Mouse (Mus musculus) olfactory bulb, adult 2 months (tissue): ENCODE measurements around the gene 1190007I07Rik. TPM values are rescaled to one million over a fixed set of nuclear protein-coding genes. Genes with fewer than 3 reads are reported as not detected.

Experiments
- H3K27ac ChIP-seq: fragments of 200-500 bp; 2 replicates; pipeline ENCODE4 v1.5.1; 2012; ENCODE audit warnings: low read depth, low read length; ENCODE audit not compliant: insufficient read depth
- H3K4me1 ChIP-seq: fragments of 200-500 bp; 2 replicates; pipeline ENCODE4 v1.6.1; 2012; ENCODE audit warnings: low read length; ENCODE audit not compliant: control insufficient read depth, insufficient read depth
- H3K4me3 ChIP-seq: fragments of 200-500 bp; 2 replicates; pipeline ENCODE4 v1.5.1; 2012; ENCODE audit warnings: mild to moderate bottlenecking, low read depth, low read length, moderate library complexity; ENCODE audit not compliant: insufficient read depth
- CTCF ChIP-seq: fragments of 200-500 bp; IDR thresholded peaks from 2 replicates; pipeline ENCODE4 v1.5.1; 2012; ENCODE audit warnings: low read depth, mild to moderate bottlenecking, low read length, moderate library complexity; ENCODE audit not compliant: insufficient read depth
- POLR2A ChIP-seq: fragments of 200-500 bp; IDR thresholded peaks from 2 replicates; pipeline ENCODE4 v1.6.1; 2012; ENCODE audit warnings: mild to moderate bottlenecking, low read depth, low read length, moderate library complexity; ENCODE audit not compliant: insufficient read depth
- WGBS: fragments of 180-500 bp; shearing (Covaris S2); methylation state at CpG from one replicate; pipeline ENCODE4 v1.1.7; 2018; 5-methylcytosine and 5-hydroxymethylcytosine counted together
- polyA plus RNA-seq: library from polyadenylated mRNA; stranded (reverse); fragments of >200 nt; gene quantifications from 2 replicates; pipeline ENCODE4 v1.2.4, GENCODE M21; 2012; ENCODE audit warnings: low replicate concordance; ENCODE audit not compliant: missing spikeins, insufficient read depth, insufficient read length

1190007I07Rik gene
- polyA plus RNA-seq = not detected in 2 replicates

- TF ChIP-seq POLR2A (0 out of 2 replicates have a peak, but pooled peaks have one; percentile 22), CTCF (no peak)
- under 1% methylated on average over 55 of the region's 61 CpGs for WGBS
- H3K4me3 ChIP-seq = peak within 1 kb of the TSS; percentile 71
- no peaks in the 10 kb centered on the region for H3K4me1 ChIP-seq
- H3K27ac ChIP-seq = peak within 1 kb of the TSS; percentile 86
Measured at GRCm38 (mm10) chr10:82622671-82623552, at the start of gene 1190007I07Rik. 1190007I07Rik (minus strand) TSS chr10:82623228.

GRCm38 (mm10) chr10:82670205-82670604 is 47.2 kb upstream of the 1190007I07Rik start:
- Histone ChIP-seq H3K27ac (no peak overlapping the region), H3K4me3 (no peak overlapping the region), H3K4me1 (peaks cover 2% of the 10 kb centered on the region; the same call in 1 of the 2 replicates)
- WGBS = 87% methylated on average over 6 of the region's 6 CpGs
- TF ChIP-seq POLR2A (no peak), CTCF (no peak)

GRCm38 (mm10) chr10:82666436-82667234 is 43.6 kb upstream of the 1190007I07Rik start:
- Histone ChIP-seq H3K4me1 (peaks cover 2% of the 10 kb centered on the region; the same call in 1 of the 2 replicates), H3K27ac (no peak overlapping the region), H3K4me3 (peak overlapping the region; percentile 36)
- WGBS = 14% methylated on average over 22 of the region's 22 CpGs
- peak; percentile 60; the same call in 1 of the 2 replicates for TF ChIP-seq CTCF
- no peak for TF ChIP-seq POLR2A

- WGBS = 57% methylated on average over 3 of the region's 3 CpGs
- no peak overlapping the region for H3K4me3 ChIP-seq
- no peak overlapping the region for H3K27ac ChIP-seq
- TF ChIP-seq POLR2A (no peak), CTCF (no peak)
- peaks cover 2% of the 10 kb centered on the region; the same call in 1 of the 2 replicates for H3K4me1 ChIP-seq
Measured at GRCm38 (mm10) chr10:82665951-82666350, 42.9 kb upstream of the 1190007I07Rik start.

GRCm38 (mm10) chr10:82663289-82663688 is 40.3 kb upstream of the 1190007I07Rik start:
- H3K4me1 ChIP-seq = peaks cover 2% of the 10 kb centered on the region; the same call in 1 of the 2 replicates
- TF ChIP-seq CTCF (no peak), POLR2A (no peak)
- 89% methylated on average over 2 of the region's 2 CpGs for WGBS
- H3K4me3 ChIP-seq = no peak overlapping the region
- no peak overlapping the region for H3K27ac ChIP-seq

- no peak for TF ChIP-seq CTCF
- TF ChIP-seq POLR2A = no peak
- Histone ChIP-seq H3K27ac (no peak overlapping the region), H3K4me1 (peaks cover 2% of the 10 kb centered on the region; the same call in 1 of the 2 replicates), H3K4me3 (no peak overlapping the region)
- 73% methylated on average over 14 of the region's 14 CpGs for WGBS
Measured at GRCm38 (mm10) chr10:82662267-82662990, 39.4 kb upstream of the 1190007I07Rik start.

GRCm38 (mm10) chr10:82661820-82662219 is 38.8 kb upstream of the 1190007I07Rik start:
- Histone ChIP-seq H3K27ac (no peak overlapping the region), H3K4me3 (no peak overlapping the region), H3K4me1 (peaks cover 2% of the 10 kb centered on the region; the same call in 1 of the 2 replicates)
- TF ChIP-seq POLR2A (no peak), CTCF (no peak)
- WGBS = 62% methylated on average over 8 of the region's 8 CpGs

GRCm38 (mm10) chr10:82654581-82654980 is 31.6 kb upstream of the 1190007I07Rik start:
- no peak for TF ChIP-seq CTCF
- TF ChIP-seq POLR2A = no peak
- no peak overlapping the region for H3K4me3 ChIP-seq
- H3K27ac ChIP-seq = no peak overlapping the region
- 85% methylated on average over 3 of the region's 3 CpGs for WGBS
- H3K4me1 ChIP-seq = no peaks in the 10 kb centered on the region
